Mouse (Mus musculus) liver, adult (tissue): ENCODE results near the gene Gm10097.

Experiments
- GATA4 ChIP-seq: IDR thresholded peaks from 2 replicates; pipeline ENCODE4 v1.6.1; 2014; ENCODE audit warnings: mild to moderate bottlenecking, low read length; ENCODE audit not compliant: insufficient replicate concordance

The Gm10097 gene

GRCm38 (mm10) chr10:5067113-5067512 is 1.9 kb upstream of the Gm10097 start:
- TF ChIP-seq GATA4, result no peak

- no peak for TF ChIP-seq GATA4
Measured at GRCm38 (mm10) chr10:5070168-5070940, 1.4 kb downstream of the Gm10097 start.

- TF ChIP-seq GATA4, result no peak
Measured at GRCm38 (mm10) chr10:5070941-5071231, 1.9 kb downstream of the Gm10097 start.

GRCm38 (mm10) chr10:5072054-5072453 is 3.1 kb downstream of the Gm10097 start:
- TF ChIP-seq GATA4, result no peak

GRCm38 (mm10) chr10:5075724-5076123 is 6.7 kb downstream of the Gm10097 start:
- no peak for TF ChIP-seq GATA4

- TF ChIP-seq GATA4, result no peak
Measured at GRCm38 (mm10) chr10:5079945-5080468, 11.0 kb downstream of the Gm10097 start.

GRCm38 (mm10) chr10:5083716-5084115 is 14.7 kb downstream of the Gm10097 start:
- no peak for TF ChIP-seq GATA4

- no peak for TF ChIP-seq GATA4
Measured at GRCm38 (mm10) chr10:5085792-5086191, 16.8 kb downstream of the Gm10097 start.

- TF ChIP-seq GATA4, result no peak
Measured at GRCm38 (mm10) chr10:5086329-5086728, 17.3 kb downstream of the Gm10097 start.

GRCm38 (mm10) chr10:5087336-5087735 is 18.3 kb downstream of the Gm10097 start:
- TF ChIP-seq GATA4, result no peak

GRCm38 (mm10) chr10:5089133-5089532 is 20.1 kb downstream of the Gm10097 start:
- no peak for TF ChIP-seq GATA4

GRCm38 (mm10) chr10:5096996-5097753 is 28.2 kb downstream of the Gm10097 start:
- TF ChIP-seq GATA4, result no peak

GRCm38 (mm10) chr10:5097754-5098137 is 28.8 kb downstream of the Gm10097 start:
- no peak for TF ChIP-seq GATA4

GRCm38 (mm10) chr10:5110773-5111172 is 41.8 kb downstream of the Gm10097 start:
- no peak for TF ChIP-seq GATA4

GRCm38 (mm10) chr10:5116155-5116554 is 47.2 kb downstream of the Gm10097 start:
- TF ChIP-seq GATA4, result no peak

- no peak for TF ChIP-seq GATA4
Measured at GRCm38 (mm10) chr10:5116720-5117119, 47.7 kb downstream of the Gm10097 start.
